Mouse (Mus musculus): Measurements from ENCODE around the gene Arpp19. TPM values are rescaled to one million over a fixed set of nuclear protein-coding genes. Genes with fewer than 3 reads are reported as not detected.

The Arpp19 gene
- polyA plus RNA-seq, 1 experiment: 189 TPM

DNA sequence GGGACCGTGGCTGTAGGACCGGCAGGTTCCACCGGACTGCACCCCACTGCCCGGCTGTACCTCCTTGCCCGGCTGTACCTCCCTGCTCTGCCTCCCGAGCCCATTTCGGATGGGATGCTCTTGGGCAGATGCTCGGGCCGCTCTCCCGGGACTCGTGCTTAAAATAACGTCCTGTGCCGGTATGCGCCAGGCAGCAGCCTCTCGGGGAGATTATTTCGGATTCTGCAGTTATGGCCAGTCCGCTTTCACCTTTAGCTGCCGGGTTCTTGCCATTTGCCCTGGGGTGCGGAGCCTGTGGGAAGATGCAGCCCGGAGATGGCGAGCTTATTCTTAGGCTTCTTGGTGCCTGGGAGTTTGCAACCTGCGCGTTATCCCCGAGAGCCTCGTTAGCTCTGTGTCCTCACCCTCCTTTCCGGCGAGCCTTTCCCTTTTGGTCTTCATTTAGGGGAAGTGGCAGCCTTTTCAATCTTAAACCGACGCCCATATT is 34.3 kb downstream of the Arpp19 start:
- peak overlapping the region; percentile 74 for H3K4me3 ChIP-seq (replicated peaks; ENCODE audit: control insufficient read depth, low read depth, low read length)
- TF ChIP-seq POLR2A (IDR thresholded peaks at IDR 0.05; ENCODE audit: borderline replicate concordance, control insufficient read depth, low read depth, low read length) (no peak; the same call in 1 of the 2 replicates), CTCF (IDR thresholded peaks at IDR 0.05; ENCODE audit: control insufficient read depth, insufficient read depth, low read length) (no peak)
- no peaks in the 10 kb centered on the region; the same call in 1 of the 2 replicates for H3K4me1 ChIP-seq (ENCODE audit: control insufficient read depth, insufficient read depth, low read length)
- under 1% methylated on average over 29 of the region's 29 CpGs for WGBS
- peak overlapping the region; percentile 93 for H3K27ac ChIP-seq (ENCODE audit: control insufficient read depth, insufficient read depth, low read depth, low read length, poor library complexity)

DNA sequence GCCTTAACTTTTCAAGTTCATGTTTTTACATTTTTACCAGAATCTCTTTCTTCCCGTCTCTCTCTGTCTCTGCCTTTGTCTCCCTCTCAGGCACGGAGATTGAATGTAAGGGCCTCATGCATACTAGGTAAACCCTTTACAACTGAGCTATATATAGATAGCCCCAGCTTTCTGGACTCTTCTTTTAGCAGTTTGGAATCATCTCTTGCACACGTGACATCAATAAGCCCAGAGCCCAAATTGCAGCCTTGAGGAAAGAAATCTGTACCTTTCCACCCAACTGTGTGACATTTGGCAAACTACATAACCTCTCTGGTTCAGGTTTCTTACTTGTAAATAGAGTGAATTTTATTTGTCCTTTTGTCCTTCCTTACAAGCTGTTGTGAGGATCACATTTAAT is 34.9 kb downstream of the Arpp19 start:
- no peak for TF ChIP-seq POLR2A (IDR thresholded peaks at IDR 0.05; ENCODE audit: borderline replicate concordance, control insufficient read depth, low read depth, low read length)
- no peak for TF ChIP-seq CTCF (IDR thresholded peaks at IDR 0.05; ENCODE audit: control insufficient read depth, insufficient read depth, low read length)
- no peak overlapping the region for H3K27ac ChIP-seq (ENCODE audit: control insufficient read depth, insufficient read depth, low read depth, low read length, poor library complexity)
- no peaks in the 10 kb centered on the region; the same call in 1 of the 2 replicates for H3K4me1 ChIP-seq (ENCODE audit: control insufficient read depth, insufficient read depth, low read length)
- WGBS: 15% methylated on average over 3 of the region's 3 CpGs
- H3K4me3 ChIP-seq (replicated peaks; ENCODE audit: control insufficient read depth, low read depth, low read length): no peak overlapping the region

- H3K27ac ChIP-seq (ENCODE audit: control insufficient read depth, insufficient read depth, low read depth, low read length, poor library complexity): no peak overlapping the region
- H3K4me3 ChIP-seq (replicated peaks; ENCODE audit: control insufficient read depth, low read depth, low read length): no peak overlapping the region
- no peak for TF ChIP-seq CTCF (IDR thresholded peaks at IDR 0.05; ENCODE audit: control insufficient read depth, insufficient read depth, low read length)
- TF ChIP-seq POLR2A (IDR thresholded peaks at IDR 0.05; ENCODE audit: borderline replicate concordance, control insufficient read depth, low read depth, low read length): no peak
- H3K4me1 ChIP-seq (ENCODE audit: control insufficient read depth, insufficient read depth, low read length): no peaks in the 10 kb centered on the region
These were observed 39.8 kb downstream of the Arpp19 start for GRCm38 (mm10) chr9:75077191-75077590.

DNA sequence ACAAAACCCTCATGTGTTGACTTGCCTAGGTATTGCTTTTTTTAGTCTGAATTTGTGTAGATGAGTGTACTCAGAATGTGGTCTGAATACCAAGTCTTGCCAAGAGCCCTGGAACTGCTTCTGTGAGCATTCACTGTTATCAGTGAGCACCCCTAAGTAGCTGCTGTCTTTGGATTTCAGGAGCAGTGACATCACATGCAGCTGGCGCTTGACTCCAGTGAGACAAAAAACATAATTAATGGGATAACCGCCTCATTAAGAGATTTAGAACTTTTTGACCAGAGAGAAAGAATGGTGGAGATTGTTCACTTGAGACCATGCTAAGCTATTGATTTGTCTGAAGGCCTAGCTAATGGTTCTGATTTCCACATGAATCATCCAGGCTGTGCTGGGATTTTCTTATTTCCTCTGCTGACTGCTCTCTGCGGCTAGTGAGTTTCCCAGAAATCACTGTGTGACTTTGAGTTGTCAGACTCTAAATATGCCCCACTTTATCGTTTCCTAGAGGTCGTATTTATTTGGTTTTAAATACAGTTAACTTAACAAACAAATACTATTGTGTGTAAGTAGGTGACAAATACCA is 47.9 kb downstream of the Arpp19 start:
- H3K4me3 ChIP-seq (replicated peaks; ENCODE audit: control insufficient read depth, low read depth, low read length): no peak overlapping the region
- WGBS: 74% methylated on average over 5 of the region's 5 CpGs
- TF ChIP-seq CTCF (IDR thresholded peaks at IDR 0.05; ENCODE audit: control insufficient read depth, insufficient read depth, low read length) (no peak), POLR2A (IDR thresholded peaks at IDR 0.05; ENCODE audit: borderline replicate concordance, control insufficient read depth, low read depth, low read length) (no peak)
- no peaks in the 10 kb centered on the region; the same call in 1 of the 2 replicates for H3K4me1 ChIP-seq (ENCODE audit: control insufficient read depth, insufficient read depth, low read length)
- H3K27ac ChIP-seq (ENCODE audit: control insufficient read depth, insufficient read depth, low read depth, low read length, poor library complexity): no peak overlapping the region

DNA sequence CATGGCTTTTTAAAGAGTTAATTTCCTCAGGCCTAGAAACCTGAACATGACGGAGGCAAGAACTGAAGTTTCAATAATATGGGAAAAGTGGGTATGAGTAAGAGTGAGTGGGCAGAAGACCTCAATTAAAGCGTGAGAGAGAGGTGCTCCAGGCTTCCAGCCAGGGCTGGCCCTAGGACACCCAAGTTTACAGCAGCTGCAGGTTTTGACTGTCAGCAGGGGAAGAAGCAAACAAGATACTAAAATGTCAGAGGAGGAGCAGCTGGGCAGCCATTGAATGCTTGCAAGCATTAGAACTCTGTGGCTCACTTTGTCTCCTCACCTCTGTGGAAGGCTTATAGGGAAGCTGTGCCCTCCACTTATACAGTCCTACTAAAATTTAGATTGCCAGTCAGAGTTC is 50.4 kb downstream of the Arpp19 start:
- TF ChIP-seq CTCF (IDR thresholded peaks at IDR 0.05; ENCODE audit: control insufficient read depth, insufficient read depth, low read length) (no peak), POLR2A (IDR thresholded peaks at IDR 0.05; ENCODE audit: borderline replicate concordance, control insufficient read depth, low read depth, low read length) (no peak)
- WGBS: 74% methylated on average over 2 of the region's 2 CpGs
- no peak overlapping the region for H3K27ac ChIP-seq (ENCODE audit: control insufficient read depth, insufficient read depth, low read depth, low read length, poor library complexity)

DNA sequence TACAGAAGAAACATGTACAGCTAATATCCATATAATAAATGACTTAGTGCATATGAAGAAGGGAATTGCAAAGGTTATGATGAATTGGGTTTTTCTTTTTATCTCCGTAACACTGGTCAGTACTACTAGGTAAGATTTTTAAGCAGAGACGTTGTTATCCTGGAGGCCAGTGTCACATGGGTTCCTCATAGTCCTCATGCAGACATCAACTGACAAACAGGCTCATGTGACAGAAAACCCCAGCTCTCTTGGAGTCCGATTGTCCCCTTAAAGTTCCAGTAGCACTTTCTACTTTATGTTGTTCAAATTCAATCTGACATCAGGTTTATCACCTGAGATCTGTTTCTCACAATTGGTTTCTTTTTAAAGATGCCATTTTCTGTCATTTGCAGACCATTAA is 51.9 kb downstream of the Arpp19 start:
- Histone ChIP-seq H3K4me1 (ENCODE audit: control insufficient read depth, insufficient read depth, low read length) (no peaks in the 10 kb centered on the region; the same call in 1 of the 2 replicates), H3K4me3 (replicated peaks; ENCODE audit: control insufficient read depth, low read depth, low read length) (no peak overlapping the region), H3K27ac (ENCODE audit: control insufficient read depth, insufficient read depth, low read depth, low read length, poor library complexity) (no peak overlapping the region)
- 42% methylated on average over 3 of the region's 3 CpGs for WGBS
- TF ChIP-seq POLR2A (IDR thresholded peaks at IDR 0.05; ENCODE audit: borderline replicate concordance, control insufficient read depth, low read depth, low read length) (no peak), CTCF (IDR thresholded peaks at IDR 0.05; ENCODE audit: control insufficient read depth, insufficient read depth, low read length) (no peak)

More for the DNA sequence above, 50.4 kb downstream of the Arpp19 start:
- Histone ChIP-seq H3K4me1 (ENCODE audit: control insufficient read depth, insufficient read depth, low read length) (no peaks in the 10 kb centered on the region; the same call in 1 of the 2 replicates), H3K4me3 (replicated peaks; ENCODE audit: control insufficient read depth, low read depth, low read length) (no peak overlapping the region)

GRCm38 (mm10) chr9:75092134-75092533 is 54.7 kb downstream of the Arpp19 start:
- H3K4me1 ChIP-seq (ENCODE audit: control insufficient read depth, insufficient read depth, low read length): no peaks in the 10 kb centered on the region; the same call in 1 of the 2 replicates
- WGBS: 29% methylated on average over 1 of the region's 1 CpGs
- H3K27ac ChIP-seq (ENCODE audit: control insufficient read depth, insufficient read depth, low read depth, low read length, poor library complexity): no peak overlapping the region
- no peak overlapping the region for H3K4me3 ChIP-seq (replicated peaks; ENCODE audit: control insufficient read depth, low read depth, low read length)
- TF ChIP-seq POLR2A (IDR thresholded peaks at IDR 0.05; ENCODE audit: borderline replicate concordance, control insufficient read depth, low read depth, low read length) (no peak), CTCF (IDR thresholded peaks at IDR 0.05; ENCODE audit: control insufficient read depth, insufficient read depth, low read length) (no peak)

DNA sequence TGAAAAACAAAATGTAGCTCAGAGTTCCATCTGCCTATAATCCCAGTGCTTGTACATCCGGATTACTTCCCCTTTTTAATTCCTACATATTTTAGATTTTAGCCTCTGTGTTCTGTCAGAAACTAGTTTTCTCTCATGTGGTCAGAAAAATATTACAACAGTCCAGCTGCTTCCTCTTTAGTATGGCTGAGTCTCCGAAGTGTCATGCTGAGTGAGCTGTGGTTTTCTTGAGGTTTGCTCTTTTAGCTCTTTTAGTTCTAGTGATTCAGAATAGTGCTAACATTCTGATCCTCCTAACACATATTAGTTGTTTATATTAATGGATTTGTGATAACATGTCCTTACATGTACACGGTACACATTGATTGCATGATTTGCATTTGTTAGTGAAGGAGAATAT is 57.3 kb downstream of the Arpp19 start:
- H3K4me1 ChIP-seq (ENCODE audit: control insufficient read depth, insufficient read depth, low read length): no peaks in the 10 kb centered on the region; the same call in 1 of the 2 replicates
- no peak overlapping the region for H3K4me3 ChIP-seq (replicated peaks; ENCODE audit: control insufficient read depth, low read depth, low read length)
- no peak for TF ChIP-seq CTCF (IDR thresholded peaks at IDR 0.05; ENCODE audit: control insufficient read depth, insufficient read depth, low read length)
- TF ChIP-seq POLR2A (IDR thresholded peaks at IDR 0.05; ENCODE audit: borderline replicate concordance, control insufficient read depth, low read depth, low read length): no peak
- H3K27ac ChIP-seq (ENCODE audit: control insufficient read depth, insufficient read depth, low read depth, low read length, poor library complexity): no peak overlapping the region
- WGBS: 2% methylated on average over 3 of the region's 3 CpGs
